Mouse (Mus musculus): ENCODE measurements around the gene Rbm38.

Gene Rbm38

DNA sequence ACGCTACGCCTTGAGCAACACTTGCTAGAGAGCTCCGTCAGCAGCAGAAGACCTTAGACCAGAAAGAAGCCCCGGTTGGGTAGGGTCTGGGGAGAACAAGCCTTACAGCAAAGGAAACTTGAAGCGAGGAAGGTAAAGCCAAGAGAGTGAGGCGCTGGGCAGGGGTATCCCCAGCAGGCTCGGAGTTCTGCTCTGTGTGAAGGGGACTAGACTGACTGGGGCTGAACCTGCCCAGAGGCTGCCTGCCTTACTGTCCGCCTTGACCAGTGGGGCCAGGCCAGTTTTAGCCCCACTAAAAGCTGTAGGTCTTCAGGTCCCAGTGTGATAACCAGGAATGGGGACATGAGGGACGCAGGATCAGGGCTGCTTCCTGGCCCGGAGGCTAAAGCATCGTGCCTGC lies at the start of gene Rbm38:
Rbm38 (plus strand) TSS at position 69 of the 400 bp plus-strand sequence.
- no peak for DNase-seq (ENCODE audit: low read depth, low spot score)

DNA sequence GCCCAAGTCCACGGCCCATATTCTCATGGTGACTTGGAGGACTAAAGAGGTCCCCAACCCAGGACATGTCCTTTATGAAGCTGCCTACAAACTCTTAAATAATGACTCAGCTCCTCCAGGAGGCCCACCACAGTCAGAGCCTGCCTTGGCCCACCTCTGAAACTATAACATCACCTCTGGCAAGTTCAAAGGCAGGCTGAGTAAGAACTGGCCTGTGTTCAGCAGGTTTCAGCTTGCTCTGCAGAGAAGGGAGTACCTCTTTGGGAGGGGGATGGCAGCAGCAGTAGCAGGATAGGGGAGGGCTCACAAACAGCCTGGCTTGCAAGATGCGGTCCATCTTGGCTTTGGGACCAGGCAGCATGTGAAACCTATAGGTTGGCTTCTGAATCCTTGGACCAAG lies 48.4 kb upstream of the Rbm38 start:
- no peak for DNase-seq (ENCODE audit: low read depth, low spot score)

DNA sequence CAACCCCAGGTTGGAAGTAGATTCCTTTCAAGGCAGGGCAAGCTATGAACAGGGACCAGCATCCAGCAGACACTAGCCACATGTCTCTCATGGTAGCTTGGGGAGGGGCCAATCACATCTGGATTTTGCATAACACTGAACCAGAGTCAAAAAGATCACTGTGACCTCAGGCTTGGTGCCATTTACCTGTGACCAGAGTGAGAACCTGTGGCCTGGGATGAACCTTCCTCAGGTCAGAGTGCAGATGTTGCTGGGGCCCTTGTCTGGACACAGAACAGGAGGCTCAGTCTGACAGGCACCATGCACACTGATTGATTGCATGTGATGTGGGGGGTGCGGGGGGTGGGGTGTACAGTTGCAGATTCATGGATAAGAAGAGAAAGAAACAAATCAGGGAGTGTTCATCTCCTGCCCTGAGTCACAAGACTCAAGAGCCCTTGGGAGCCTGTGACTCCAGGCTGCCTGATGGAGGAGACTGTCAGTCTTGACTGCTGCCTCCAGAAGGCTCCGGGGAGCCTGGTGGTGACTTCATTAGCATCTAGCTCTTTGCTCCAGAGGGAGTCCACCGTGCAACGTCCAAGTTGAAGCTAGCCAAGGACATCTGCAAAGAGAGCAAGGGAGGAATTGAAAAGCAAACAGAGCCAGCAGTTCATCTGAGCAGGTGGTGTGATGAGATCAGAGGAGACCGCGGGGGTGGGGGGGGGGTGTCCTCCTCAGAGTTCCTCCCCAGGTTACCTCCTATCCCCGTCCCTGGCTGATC lies 46.3 kb upstream of the Rbm38 start:
- no peak for DNase-seq (ENCODE audit: low read depth, low spot score)

DNA sequence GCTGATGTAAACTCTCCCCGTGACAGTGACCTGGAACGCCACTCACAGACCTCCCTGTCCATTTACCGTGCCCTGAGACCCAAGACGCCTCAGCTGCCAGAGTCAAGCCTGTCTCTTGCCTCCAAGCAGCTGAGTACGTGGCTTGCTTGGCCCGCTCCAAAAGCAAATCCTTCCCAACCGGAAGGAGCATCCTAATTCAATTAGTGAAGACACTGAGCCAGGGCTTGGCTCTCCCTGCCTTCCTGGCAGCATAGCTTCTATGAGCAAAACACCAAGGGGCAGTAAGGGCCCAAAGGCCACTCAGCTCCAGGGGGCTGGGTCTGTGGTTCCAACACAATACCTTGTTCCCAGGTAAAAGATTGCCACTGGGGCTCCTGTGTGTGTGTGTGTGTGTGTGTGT lies 45.6 kb upstream of the Rbm38 start:
- no peak for DNase-seq (ENCODE audit: low read depth, low spot score)

DNA sequence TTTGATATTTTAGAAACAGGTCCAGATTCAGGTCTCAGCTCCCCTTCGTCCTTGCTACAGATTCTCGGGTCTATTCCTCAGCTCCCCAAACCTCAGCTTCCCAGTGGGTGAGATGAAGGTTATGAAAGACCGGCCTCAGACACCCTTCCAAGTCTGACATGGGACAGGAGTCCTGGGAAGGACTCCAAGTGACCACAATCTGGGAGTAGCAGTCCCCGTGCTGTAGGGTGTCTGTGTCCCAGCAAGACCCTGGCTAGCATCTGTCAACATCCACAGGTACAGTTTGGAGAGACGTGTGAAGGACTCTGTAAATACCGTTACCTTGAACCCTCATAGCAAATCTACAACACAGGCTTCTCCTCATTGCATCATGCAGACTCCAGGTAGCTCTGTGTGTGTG lies 45.1 kb upstream of the Rbm38 start:
- DNase-seq (ENCODE audit: low read depth, low spot score), result no peak

DNA sequence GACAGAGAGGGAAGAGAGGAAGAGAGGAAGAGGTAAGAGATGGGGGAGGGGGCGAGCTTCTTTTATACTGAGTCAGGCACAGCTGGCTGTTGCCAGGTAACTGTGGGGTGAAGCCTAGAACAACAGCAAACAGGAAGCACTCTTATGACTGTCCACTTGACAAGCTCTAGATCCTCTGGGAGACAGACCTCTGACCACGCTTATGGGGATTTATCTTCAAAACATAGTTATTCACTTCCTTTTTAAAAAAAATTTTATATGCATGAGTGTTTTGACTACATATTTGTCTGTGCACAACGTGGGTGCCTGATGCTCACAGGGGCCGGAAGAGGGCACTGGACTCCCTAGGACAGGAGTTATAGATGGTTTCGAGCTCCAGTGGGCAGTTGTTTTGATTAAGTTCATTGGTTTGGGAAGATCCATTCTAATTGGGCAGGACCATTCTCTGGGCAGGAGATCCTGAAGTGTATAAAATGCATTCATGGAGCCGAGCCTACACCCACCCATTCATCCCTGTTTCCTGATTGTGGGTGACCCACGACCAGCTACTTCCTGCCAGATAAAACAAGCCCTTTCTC lies 43.5 kb upstream of the Rbm38 start:
- no peak for DNase-seq (ENCODE audit: low read depth, low spot score)

DNA sequence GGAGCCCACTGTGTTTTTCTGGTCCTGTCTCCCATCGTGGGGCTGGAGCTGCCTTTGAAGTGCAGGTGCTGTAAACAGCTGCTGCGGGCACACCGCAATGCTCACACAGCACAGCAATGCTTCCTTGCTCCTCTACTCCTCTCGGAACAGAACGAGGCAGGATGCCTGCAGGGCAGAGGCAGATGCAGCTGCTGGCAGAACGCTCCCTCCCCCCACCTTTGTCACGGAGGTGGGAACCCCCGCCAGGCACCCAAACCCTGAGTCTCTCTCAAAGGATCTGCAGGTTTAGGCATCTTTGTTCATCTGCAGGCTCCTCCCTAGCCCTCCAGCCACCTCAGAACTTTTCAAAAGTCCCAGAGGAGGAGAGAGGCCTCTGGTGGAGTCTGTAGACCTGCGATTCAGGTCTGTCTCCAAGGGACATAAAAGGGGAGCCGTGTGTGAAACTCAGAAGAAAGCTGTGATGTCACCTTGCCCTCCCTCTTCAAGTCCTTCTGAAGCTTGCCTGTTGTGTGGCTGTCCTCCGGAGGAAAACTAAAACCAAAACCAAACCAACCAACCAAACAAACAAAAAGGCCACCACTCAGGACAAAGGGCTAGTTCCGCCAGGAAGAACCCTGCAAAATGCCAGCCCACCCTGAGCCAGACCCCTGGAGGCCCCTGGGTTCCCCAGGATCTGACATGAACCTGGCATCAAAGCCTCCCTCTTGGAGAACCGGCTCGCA lies 42.7 kb upstream of the Rbm38 start, which contains the start of gene Spo11:
Spo11 (plus strand) TSS at position 292 of the 722 bp plus-strand sequence.
- DNase-seq (ENCODE audit: low read depth, low spot score), result no peak

DNA sequence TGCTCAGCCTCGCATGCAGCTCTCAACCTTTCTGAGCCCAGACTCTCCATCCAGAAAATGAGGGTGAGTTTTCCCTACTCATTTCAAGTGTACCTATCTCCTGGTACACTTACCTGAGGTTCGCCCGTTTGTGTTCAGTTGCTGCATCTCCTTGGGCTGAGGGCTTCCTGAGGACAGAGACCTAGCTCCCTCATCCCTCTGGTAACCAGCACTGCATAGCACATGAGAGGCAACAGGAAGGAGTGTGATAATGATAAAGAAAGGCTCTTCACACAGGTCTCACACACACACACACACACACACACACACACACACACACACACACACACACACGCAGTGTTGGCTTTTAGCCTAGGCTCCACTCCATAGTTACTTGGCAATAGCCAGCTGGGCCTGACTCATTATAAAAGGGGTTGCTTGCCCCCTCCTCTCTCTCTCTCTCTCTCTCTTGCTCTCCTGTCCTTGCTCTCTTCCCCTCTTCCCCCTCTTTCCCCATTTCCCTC lies 42.1 kb upstream of the Rbm38 start:
- DNase-seq (ENCODE audit: low read depth, low spot score), result no peak

DNA sequence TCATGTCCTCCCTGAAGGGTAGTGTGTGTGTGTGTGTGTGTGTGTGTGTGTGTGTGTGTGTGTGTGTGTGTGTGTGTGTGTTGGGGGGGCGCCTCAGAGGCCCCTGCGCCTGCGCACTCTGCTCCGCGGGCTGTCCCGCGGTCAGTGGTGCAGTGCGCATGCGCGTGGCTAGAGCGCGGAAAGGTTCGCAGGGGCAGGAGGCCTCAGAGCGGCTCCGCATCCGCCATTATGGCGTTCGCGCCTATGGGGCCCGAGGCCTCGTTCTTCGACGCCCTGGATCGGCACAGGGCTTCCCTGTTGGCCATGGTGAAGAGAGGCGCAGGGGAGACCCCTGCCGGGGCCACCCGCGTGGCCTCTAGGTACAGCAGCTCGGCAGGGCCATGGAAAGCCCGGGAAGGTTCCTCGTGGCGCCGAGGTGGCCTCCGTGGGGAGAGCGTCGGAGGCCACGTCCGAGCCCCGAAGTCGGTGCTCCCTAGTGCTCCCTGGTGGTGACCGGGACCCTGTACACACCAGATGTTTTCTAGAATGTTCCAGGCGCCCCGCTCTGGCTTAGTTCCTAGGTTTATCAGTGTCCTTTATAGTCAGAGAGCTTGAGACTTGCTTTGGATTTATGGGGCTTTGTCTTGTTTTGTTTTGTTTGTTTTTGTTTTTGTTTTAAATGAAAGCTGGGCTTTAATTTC lies 40.5 kb upstream of the Rbm38 start:
- no peak for DNase-seq (ENCODE audit: low read depth, low spot score)

DNA sequence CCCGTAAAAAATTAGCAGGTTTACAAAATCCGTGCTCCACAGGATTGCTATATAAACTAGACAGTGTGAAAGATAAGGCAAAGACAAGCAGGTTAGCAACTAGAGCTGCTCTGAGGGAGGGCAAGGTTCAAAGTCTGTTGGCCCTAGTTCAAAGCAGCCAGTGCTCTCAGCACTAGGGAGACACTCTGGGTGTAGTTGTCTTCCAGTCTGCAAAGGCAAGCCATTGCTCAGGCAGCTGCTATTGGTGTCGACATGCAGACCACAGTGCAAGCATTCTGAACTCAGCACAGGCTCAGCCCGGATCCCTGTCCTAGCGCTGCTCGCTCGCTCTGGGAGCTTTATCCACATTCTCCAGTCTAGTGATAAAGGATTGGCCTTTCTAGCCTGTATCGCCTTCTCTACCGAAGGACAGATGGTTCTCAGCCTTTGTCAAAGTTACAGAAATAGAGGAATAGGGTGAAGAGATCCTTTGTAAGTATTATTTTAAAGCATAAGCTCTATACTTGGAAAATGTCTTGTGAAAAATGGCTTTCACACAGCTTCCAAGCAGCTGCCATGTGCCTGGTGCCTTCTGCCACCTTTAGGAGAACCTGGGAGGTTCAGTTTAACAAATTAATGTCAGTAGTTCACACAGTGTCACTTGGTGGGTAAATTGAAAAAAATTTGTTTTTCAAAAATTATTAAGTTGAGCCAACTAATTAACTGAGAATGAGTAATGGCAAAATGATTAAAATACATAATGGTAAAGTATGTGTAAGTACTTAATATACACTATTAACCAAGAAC lies 37.3 kb upstream of the Rbm38 start:
- no peak for DNase-seq (ENCODE audit: low read depth, low spot score)

DNA sequence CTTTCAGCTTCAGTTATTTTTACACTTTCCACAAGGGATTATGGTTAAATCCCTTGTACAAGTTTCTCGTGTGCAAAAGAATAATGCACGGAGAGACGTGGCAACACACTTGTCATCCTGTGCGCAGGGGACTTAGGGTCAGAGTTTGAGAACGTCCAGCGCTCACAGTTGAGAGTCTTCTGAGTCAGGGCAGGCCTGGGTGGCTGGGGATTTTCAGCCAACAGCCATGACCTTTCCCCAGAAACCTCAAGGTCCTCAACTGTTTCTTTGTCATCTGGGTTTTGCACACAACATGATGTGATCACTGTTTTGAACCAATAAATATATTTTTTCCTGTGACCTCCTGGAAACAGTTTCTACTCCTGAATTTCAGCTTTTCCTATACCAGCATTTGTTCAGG lies 30.1 kb upstream of the Rbm38 start:
- DNase-seq (ENCODE audit: low read depth, low spot score), result no peak

DNA sequence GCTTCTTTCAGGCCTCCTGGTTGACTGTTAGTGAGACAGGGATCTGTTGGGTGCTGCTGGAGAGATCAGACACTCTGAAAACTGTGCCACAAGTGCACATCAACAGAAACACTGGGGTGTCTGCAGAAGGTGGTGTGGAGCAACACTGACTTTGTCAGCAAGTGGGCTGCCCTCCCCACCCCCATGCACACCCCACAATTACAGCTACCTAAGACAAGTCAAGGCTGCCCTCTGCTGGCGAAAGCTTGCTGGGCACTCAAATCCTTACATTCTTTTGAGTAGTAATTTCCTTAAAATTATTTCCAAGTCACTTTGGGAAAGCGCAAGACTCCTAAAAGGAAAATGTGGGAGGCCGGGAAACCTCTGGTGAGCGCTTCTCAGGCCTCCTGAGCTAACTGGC lies 24.1 kb upstream of the Rbm38 start:
- DNase-seq (ENCODE audit: low read depth, low spot score), result peak; percentile 52

DNA sequence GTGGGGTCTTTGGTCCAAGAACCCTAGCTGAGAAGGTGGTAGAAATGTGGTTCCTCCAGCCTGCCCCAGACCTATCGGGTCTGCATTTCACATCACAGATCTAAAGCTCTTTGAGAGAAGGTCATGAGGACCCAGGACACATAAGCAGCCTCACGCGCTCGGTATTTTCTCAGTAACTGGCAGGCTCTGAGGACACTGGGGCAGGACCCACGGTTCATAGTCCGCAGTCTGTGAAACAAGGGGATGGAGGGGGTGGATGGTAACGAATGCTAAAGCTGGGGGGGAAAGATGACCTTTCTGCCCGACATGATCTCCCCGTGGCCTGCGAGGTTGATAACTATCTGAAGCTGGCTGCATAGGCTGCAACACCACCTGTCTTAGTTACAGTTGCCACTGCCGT lies 22.6 kb upstream of the Rbm38 start:
- no peak for DNase-seq (ENCODE audit: low read depth, low spot score)

DNA sequence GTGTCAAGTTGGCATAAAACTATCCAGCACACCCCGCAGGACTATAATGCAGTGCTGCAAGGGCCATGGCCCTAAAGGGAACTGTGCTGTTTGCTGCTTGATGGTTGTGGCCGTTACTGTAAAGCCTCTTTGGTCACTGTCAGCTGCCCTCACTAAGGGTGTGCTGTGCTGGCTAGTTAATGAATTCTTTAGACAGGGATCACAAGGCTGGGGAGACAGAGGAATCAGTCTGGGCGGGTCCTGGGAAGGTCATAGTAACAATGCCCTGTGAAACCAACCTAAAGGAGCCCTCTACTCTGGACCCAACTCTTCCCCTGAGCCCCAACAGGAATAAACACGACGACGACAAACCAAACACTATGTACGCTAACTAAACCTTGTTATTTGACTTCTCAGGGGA lies 21.8 kb upstream of the Rbm38 start:
- no peak for DNase-seq (ENCODE audit: low read depth, low spot score)

DNA sequence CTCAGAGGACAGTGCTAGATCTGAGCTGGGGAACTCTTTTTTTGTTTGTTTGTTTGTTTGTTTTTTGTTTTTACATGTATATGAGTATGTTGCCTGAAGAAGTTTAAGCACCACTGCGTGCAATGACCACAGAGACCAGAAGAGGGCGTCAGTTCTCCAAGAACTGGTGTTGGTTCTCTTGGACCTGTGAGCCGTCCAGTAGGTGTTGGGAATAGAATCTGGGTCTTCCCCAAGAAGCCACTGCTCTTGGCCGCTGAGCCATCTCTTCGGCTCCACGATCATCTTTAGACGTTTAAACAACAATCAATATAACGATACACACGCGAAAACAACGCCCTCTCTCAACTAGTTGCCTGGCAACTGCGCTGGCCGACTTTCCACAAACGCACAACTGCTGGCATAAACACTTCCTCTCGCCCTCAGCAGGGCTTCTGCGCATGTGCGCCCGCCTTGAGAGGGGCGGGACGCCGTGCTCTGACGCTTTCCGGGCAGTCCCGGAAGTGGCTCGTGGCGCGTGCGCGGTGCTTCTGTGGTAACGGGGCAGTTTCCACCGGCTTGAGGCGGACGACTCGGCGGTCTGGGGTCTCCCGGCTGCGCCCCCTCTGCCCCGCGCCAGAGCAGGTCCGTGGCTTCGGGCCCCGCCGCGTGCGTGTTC lies 20.5 kb upstream of the Rbm38 start, which contains the start of gene Rae1:
Rae1 (plus strand) TSS at position 488 of the 655 bp plus-strand sequence.
- peak; percentile 93 for DNase-seq (ENCODE audit: low read depth, low spot score)

DNA sequence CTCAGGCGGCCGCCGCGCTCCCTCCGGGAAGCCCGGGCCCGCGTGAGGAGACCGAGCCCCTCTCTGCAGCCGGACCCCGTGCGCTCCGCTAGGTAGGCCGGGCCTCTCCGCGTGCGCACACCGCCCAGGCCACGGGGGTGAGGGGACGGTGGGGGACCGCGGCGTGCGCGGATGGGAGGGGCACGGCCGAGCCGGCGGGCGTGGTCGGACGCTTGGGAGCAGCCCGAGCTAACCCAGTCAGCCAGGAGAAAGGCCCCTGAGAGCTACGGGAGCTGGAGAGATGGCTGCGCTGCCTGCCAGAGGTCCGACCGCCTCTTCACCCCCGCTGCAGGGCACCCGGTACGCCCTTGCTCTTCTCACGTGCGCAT lies 20.0 kb upstream of the Rbm38 start:
- DNase-seq (ENCODE audit: low read depth, low spot score), result no peak

DNA sequence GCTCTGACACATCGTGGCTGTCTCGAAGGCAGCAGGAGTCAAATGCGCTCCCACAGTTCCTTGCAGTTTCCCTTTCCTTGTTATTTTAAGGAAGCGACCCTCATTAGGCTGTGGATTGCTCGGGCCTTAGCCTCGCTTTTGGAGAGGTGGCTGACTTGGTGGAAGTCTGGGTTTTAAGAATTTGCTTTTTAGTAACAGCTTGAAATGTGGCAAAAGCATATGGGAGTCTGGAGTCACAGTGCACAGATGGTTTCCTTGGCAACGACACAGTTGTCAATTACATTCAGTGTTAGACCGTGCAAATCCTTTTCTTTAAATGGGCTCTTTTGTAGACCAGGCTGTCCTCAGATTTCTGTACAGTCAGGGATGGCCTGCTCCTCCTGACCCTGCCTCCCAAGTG lies 19.4 kb upstream of the Rbm38 start:
- DNase-seq (ENCODE audit: low read depth, low spot score), result no peak

DNA sequence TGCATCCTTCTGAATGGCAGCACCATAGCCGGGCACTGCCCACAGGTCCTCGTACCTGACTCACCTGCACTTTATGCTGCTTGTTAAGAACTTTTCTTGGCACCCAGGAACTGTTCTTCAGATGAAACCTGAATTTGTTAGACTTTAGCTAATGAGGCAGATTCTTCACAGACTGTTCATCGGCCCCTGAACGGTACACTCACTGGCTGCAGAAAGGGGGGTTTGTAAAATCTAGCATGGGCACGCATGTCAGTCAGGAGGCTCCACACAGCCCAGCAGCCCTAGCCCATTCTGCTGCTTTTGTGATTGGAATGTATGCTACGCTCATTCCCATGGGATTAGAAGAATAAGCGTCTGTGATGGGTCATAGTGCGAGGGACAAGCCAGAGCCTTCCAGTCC lies 16.6 kb upstream of the Rbm38 start:
- DNase-seq (ENCODE audit: low read depth, low spot score), result no peak

DNA sequence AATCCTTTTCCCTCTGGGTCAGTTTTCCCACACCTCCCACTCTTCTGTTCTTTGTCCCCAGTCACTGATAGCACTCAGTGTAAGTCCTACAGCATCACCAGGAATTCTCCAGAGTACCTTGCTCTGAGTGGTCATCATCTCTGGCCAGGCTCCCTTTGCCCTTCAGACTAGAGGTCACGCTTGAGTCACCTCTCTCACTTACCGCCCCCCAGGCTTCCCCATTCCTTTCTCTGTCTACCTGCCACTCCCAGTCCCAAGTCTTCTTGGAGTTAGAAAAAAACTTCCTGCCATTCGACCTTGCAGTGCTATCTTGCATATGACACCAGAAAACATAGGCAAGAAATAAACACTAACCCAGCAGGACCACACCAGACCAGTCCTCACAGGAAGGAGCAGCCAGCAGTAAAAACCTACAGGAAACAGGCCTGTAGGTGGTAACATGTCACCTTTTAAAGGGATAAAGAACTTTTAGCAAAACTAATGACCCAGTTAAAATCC lies 10.0 kb upstream of the Rbm38 start:
- DNase-seq (ENCODE audit: low read depth, low spot score), result no peak

DNA sequence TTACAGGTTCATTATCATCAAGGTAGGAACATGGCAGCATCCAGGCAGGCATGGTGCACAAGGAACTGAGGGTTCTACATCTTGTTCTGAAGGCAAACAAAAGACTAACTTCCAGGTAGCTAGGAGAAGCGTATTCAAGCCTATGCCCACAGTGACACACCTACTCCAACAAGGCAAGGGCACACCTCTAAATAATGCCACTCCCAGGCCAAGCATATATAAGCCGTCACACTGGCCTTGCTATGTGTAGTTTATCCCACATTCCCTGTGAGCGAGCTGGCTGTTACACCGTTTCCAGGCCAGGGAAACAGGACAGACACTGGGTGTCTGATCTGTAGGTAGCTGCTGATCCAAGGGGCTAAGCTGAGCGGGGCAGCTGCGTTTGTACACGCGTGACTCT lies 8.9 kb upstream of the Rbm38 start:
- no peak for DNase-seq (ENCODE audit: low read depth, low spot score)

Measured in brain, embryonic 18.5 days (tissue).